Mouse (Mus musculus) erythroblast, embryonic 14.5 days (primary cell): Measurements from ENCODE around the gene Wnt7b. TPM values are rescaled to one million over a fixed set of nuclear protein-coding genes. Genes with fewer than 3 reads are reported as not detected.

Source experiments
- H3K27me3 ChIP-seq: 2 replicates; pipeline ENCODE4 v1.6.1; 2012; ENCODE audit warnings: inconsistent platforms; ENCODE audit not compliant: control insufficient read depth
- H3K36me3 ChIP-seq: 2 replicates; pipeline ENCODE4 v1.6.1; 2012; ENCODE audit warnings: mild to moderate bottlenecking, inconsistent platforms; ENCODE audit not compliant: control insufficient read depth
- H3K4me1 ChIP-seq: 2 replicates; pipeline ENCODE4 v1.6.1; 2012; ENCODE audit warnings: inconsistent platforms; ENCODE audit not compliant: control insufficient read depth
- H3K4me3 ChIP-seq: replicated peaks from 2 replicates; pipeline ENCODE3; 2012; ENCODE audit warnings: moderate library complexity, mild to moderate bottlenecking, inconsistent platforms
- H3K9me3 ChIP-seq: 2 replicates; pipeline ENCODE4 v1.6.1; 2012; ENCODE audit warnings: low read length, inconsistent platforms, mixed read lengths; ENCODE audit not compliant: control insufficient read depth
- GATA1 ChIP-seq: IDR thresholded peaks from 2 replicates; pipeline ENCODE4 v1.6.1; 2012; ENCODE audit warnings: low read length, inconsistent platforms, mixed read lengths
- TAL1 ChIP-seq: IDR thresholded peaks from 3 replicates; pipeline ENCODE4 v1.6.1; 2012; ENCODE audit warnings: low read length, inconsistent platforms, mixed read lengths
- polyA plus RNA-seq: library from polyadenylated mRNA; stranded (reverse); fragments of >175 nt; gene quantifications from 2 replicates; pipeline ENCODE4 v1.2.3, GENCODE M21; 2012

Gene Wnt7b
- polyA plus RNA-seq, 1 experiment = not detected

GRCm38 (mm10) chr15:85612660-85613357, 30.5 kb upstream of the Wnt7b start:
- Histone ChIP-seq H3K4me3 (no peak overlapping the region), H3K9me3 (peaks cover 5% of the 10 kb centered on the region; the same call in 1 of the 2 replicates), H3K27me3 (peaks cover 23% of the 10 kb centered on the region), H3K4me1 (no peaks in the 10 kb centered on the region; the same call in 1 of the 2 replicates), H3K36me3 (no peaks in the 10 kb centered on the region)
- no peak for TF ChIP-seq GATA1
- no peak for TF ChIP-seq TAL1

DNA sequence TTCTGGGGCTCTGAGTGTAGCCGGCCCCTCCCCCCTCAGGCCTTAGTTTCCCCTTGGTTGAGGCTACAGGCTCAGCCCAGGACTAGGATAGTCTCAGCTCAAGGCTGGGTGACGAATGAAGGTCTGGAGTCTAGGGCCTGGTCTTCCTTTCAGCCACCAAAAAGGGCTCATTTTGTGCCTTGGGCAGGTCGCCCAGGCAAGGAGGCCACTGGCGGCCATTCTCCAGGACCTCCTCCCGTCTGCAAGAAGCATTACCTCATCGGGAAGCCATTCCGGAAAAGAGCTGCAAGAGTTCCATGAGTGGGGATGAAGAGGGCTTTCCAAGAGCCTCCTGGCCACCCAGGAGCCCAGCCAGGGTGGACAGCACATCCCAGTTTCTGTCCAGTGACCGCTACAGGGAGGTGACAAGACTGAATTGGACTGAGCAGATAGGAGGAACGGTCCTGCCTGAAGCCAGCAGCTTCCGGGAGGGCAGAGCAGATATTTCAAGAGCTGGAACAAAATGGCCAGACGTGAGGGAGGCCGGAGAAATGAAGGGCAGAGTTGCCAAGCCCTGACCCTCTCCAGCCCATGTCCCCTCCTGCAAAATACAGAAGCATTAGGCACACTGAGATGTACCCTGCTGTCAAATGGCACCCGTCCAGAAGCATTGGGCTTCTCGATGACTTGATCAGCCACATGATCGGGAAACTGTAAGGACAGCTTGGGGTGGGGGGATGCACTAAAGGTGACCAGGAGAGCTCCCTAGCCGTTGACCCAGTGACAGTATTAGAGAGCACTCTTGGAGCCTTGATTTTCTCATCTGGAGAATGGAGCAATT, 29.6 kb upstream of the Wnt7b start:
- Histone ChIP-seq H3K36me3 (no peaks in the 10 kb centered on the region), H3K4me3 (no peak overlapping the region), H3K27me3 (peaks cover 21% of the 10 kb centered on the region), H3K9me3 (peaks cover 5% of the 10 kb centered on the region; the same call in 1 of the 2 replicates), H3K4me1 (no peaks in the 10 kb centered on the region; the same call in 1 of the 2 replicates)
- no peak for TF ChIP-seq TAL1
- no peak for TF ChIP-seq GATA1

- TF ChIP-seq TAL1 (no peak), GATA1 (no peak)
- no peaks in the 10 kb centered on the region; the same call in 1 of the 2 replicates for H3K4me1 ChIP-seq
- no peak overlapping the region for H3K4me3 ChIP-seq
- no peaks in the 10 kb centered on the region for H3K36me3 ChIP-seq
- H3K27me3 ChIP-seq = peaks cover 13% of the 10 kb centered on the region
- peaks cover 5% of the 10 kb centered on the region; the same call in 1 of the 2 replicates for H3K9me3 ChIP-seq
Observed at GRCm38 (mm10) chr15:85610618-85611218, 28.4 kb upstream of the Wnt7b start.

DNA sequence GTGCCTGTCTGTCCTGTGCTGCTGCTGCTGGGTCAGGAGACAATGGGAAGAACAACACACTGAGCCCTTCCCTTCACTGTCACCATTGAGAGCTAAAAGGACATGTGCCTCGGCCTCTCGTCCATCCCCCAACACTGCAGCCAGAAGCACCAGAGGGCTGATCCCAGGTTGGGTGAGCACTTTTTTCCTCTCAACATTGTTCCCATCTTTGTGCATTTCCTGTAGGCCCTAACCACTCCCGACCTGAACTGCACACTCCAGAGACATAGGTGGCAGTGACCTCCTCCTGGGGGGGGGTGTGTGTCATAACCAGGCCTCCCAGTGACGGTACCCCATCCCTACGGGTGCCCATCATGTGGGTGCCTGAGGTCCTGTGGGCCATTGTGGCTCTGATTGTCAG, 27.8 kb upstream of the Wnt7b start:
- H3K27me3 ChIP-seq = peaks cover 7% of the 10 kb centered on the region
- no peak overlapping the region for H3K4me3 ChIP-seq
- no peaks in the 10 kb centered on the region for H3K36me3 ChIP-seq
- TF ChIP-seq GATA1 = no peak
- no peak for TF ChIP-seq TAL1
- no peaks in the 10 kb centered on the region; the same call in 1 of the 2 replicates for H3K4me1 ChIP-seq
- peaks cover 5% of the 10 kb centered on the region; the same call in 1 of the 2 replicates for H3K9me3 ChIP-seq

GRCm38 (mm10) chr15:85609266-85610004, 27.2 kb upstream of the Wnt7b start:
- TF ChIP-seq TAL1 = no peak
- no peak for TF ChIP-seq GATA1
- Histone ChIP-seq H3K9me3 (peaks cover 5% of the 10 kb centered on the region; the same call in 1 of the 2 replicates), H3K27me3 (no peaks in the 10 kb centered on the region; the same call in 1 of the 2 replicates), H3K4me3 (no peak overlapping the region), H3K4me1 (no peaks in the 10 kb centered on the region), H3K36me3 (no peaks in the 10 kb centered on the region)

GRCm38 (mm10) chr15:85605962-85606610, 23.8 kb upstream of the Wnt7b start:
- TF ChIP-seq GATA1 = no peak
- no peak for TF ChIP-seq TAL1
- Histone ChIP-seq H3K9me3 (no peaks in the 10 kb centered on the region), H3K4me1 (no peaks in the 10 kb centered on the region), H3K4me3 (no peak overlapping the region), H3K36me3 (no peaks in the 10 kb centered on the region), H3K27me3 (no peaks in the 10 kb centered on the region)

DNA sequence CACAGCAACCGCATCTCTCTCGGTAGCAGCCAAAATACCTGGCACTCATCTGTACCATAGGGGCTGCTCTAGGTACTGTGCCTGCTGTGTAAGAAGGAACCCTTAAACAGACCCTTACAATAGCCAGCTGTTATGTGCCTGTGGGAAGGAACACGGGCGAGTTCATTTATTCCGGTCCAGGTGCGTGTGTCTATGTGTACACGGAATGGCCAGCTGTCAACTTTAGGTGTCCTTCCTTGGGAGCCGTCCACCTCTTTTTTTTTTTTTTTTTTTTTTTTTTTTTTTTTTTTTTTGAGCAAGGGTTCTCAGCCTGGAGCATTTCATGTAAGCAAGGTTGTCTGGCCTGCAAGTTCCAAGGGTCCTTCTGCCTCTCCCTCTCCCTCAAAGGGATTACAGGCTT, 22.7 kb upstream of the Wnt7b start:
- Histone ChIP-seq H3K27me3 (no peaks in the 10 kb centered on the region), H3K4me1 (no peaks in the 10 kb centered on the region), H3K4me3 (no peak overlapping the region), H3K36me3 (no peaks in the 10 kb centered on the region), H3K9me3 (no peaks in the 10 kb centered on the region)
- no peak for TF ChIP-seq TAL1
- TF ChIP-seq GATA1 = no peak

DNA sequence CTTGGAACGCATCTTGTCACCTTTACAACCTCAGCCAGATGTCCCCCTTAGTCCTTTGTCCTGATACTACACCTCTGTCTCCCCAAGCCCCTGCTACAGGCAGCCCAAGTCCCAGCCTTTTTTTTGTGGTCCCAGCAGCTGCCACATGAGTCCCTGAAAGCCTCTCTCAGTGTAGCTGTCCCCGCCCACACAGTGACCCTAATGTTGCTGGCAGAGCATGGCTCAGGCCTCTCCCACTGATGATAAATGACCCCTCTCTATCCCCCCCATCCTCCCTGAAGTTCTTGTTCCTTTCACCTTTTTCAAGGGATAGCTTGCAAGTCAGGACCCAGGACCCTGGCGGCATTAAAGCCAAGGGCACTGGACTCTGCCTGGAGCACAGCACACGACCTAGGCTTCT, 22.2 kb upstream of the Wnt7b start:
- no peak overlapping the region for H3K4me3 ChIP-seq
- no peaks in the 10 kb centered on the region for H3K9me3 ChIP-seq
- no peak for TF ChIP-seq GATA1
- no peak for TF ChIP-seq TAL1
- H3K36me3 ChIP-seq = no peaks in the 10 kb centered on the region
- H3K4me1 ChIP-seq = no peaks in the 10 kb centered on the region
- H3K27me3 ChIP-seq = no peaks in the 10 kb centered on the region
